Mouse (Mus musculus) liver, embryonic 12.5 days (tissue): Measurements from ENCODE around the gene Ift27. TPM values are rescaled to one million over a fixed set of nuclear protein-coding genes. Genes with fewer than 3 reads are reported as not detected.

ENCODE experiments used
- ATAC-seq: fragments of 200-750 bp; cut with Nextera tagmentation; 2 replicates; pipeline ENCODE4 v1.8.0; 2017; ENCODE audit warnings: moderate number of reproducible peaks, mild to moderate bottlenecking, moderate library complexity
- H3K27ac ChIP-seq: fragments of 300-500 bp; sonication (generic); 2 replicates; pipeline ENCODE4 v1.5.1; 2016; ENCODE audit warnings: mild to moderate bottlenecking
- H3K27me3 ChIP-seq: fragments of 300-500 bp; sonication (generic); replicated peaks from 2 replicates; pipeline ENCODE4 v1.6.1; 2016; ENCODE audit warnings: mild to moderate bottlenecking, moderate library complexity
- H3K36me3 ChIP-seq: fragments of 300-500 bp; sonication (generic); 2 replicates; pipeline ENCODE4 v1.6.1; 2016; ENCODE audit warnings: mild to moderate bottlenecking, moderate library complexity
- H3K4me1 ChIP-seq: fragments of 300-500 bp; sonication (generic); 2 replicates; pipeline ENCODE4 v1.6.1; 2016
- H3K4me2 ChIP-seq: fragments of 300-500 bp; sonication (generic); 2 replicates; pipeline ENCODE4 v1.6.1; 2016; ENCODE audit warnings: mild to moderate bottlenecking, moderate library complexity
- H3K4me3 ChIP-seq: fragments of 300-500 bp; sonication (generic); 2 replicates; pipeline ENCODE4 v1.5.1; 2016; ENCODE audit warnings: mild to moderate bottlenecking, moderate library complexity
- H3K9ac ChIP-seq: fragments of 300-500 bp; sonication (generic); 2 replicates; pipeline ENCODE4 v1.6.1; 2016; ENCODE audit warnings: mild to moderate bottlenecking, moderate library complexity
- H3K9me3 ChIP-seq: fragments of 300-500 bp; sonication (generic); replicated peaks from 2 replicates; pipeline ENCODE4 v1.6.1; 2016; ENCODE audit warnings: mild to moderate bottlenecking, moderate library complexity
- WGBS: fragments of 180-500 bp; shearing (Covaris S2); methylation state at CpG from one replicate; pipeline ENCODE4 v1.1.7; 2016; ENCODE audit not compliant: insufficient replicate concordance; 5-methylcytosine and 5-hydroxymethylcytosine counted together
- polyA plus RNA-seq: library from polyadenylated mRNA; unstranded; fragments of >200 nt; fragmentation: Nextera tagmentation; extraction: Ambion mirVana; gene quantifications from 2 replicates; pipeline ENCODE4 v1.2.1, GENCODE M21; 2016

Ift27 gene
- polyA plus RNA-seq, 1 experiment from 2014 or later, result 46.9 TPM

DNA sequence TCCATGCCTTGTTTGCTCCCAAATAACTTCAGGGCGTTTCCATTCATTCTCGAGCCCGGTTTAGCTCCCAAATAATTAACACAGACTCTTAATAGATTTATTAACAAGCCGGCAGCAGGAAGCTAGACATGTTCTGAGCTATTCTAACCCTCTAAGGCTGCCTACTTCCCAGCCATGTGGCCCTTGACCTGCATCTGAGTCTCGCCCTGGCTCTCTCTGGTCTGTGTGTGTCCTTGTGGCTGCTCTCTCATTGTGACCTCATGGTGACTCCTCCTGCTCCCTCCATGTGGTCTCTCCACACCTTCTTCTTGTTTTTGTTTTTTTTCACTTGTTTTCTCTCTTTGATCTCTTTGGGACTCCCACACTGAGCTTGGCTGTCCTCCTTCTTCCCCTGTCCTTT is 13.0 kb upstream of the Ift27 start:
- Histone ChIP-seq H3K27ac (no peak overlapping the region), H3K9ac (no peak overlapping the region), H3K36me3 (no peaks in the 10 kb centered on the region), H3K4me1 (no peaks in the 10 kb centered on the region), H3K27me3 (peaks cover 25% of the 10 kb centered on the region), H3K4me3 (no peak overlapping the region), H3K9me3 (no peaks in the 10 kb centered on the region), H3K4me2 (no peak overlapping the region)
- WGBS, result 53% methylated on average over 5 of the region's 5 CpGs
- no peak for ATAC-seq

DNA sequence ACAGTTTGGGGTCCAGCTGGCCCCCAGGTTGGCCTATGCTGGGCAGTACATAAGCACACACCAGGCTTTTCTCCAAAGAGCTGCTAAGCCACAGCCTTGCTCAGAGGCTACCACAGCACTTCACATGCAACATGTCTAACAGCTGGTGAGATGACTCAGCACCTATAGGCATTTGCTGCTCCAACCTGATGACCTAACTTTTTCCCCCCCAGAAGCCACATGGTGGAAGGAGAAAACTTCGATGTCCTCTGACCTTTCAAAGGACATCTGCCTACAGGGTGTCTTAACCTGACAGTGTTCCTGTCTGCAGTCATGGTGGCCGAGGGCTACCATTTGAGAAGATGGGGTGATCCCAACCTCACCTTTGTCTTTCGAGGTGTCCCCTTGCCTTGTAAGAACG is 11.7 kb upstream of the Ift27 start:
- WGBS, result 66% methylated on average over 4 of the region's 4 CpGs
- no peak for ATAC-seq
- Histone ChIP-seq H3K9ac (no peak overlapping the region), H3K9me3 (no peaks in the 10 kb centered on the region), H3K4me1 (no peaks in the 10 kb centered on the region), H3K4me2 (no peak overlapping the region), H3K4me3 (no peak overlapping the region), H3K27ac (no peak overlapping the region), H3K27me3 (peaks cover 38% of the 10 kb centered on the region), H3K36me3 (no peaks in the 10 kb centered on the region)

DNA sequence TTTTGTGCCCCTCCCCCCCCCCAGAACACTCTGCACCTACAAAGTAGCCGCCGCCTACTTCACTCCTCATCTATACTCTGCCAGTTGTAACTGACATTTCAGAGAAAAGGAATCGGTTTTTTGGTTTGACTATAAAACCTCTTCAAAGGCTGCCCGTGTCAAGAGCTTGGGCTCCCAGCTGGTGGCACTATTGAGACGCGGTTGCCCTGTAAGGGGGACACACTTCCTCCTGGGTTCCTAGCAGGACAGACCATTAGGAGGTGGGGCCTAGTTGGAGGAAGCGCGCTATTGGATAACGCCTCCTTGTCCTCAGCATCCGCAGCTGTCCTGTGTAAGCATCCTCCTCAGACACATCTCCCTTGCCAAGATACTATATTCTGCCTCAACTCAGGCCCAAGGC is 10.9 kb upstream of the Ift27 start:
- no peak overlapping the region for H3K27ac ChIP-seq
- no peak overlapping the region for H3K4me2 ChIP-seq
- H3K4me3 ChIP-seq, result no peak overlapping the region
- no peak overlapping the region for H3K9ac ChIP-seq
- 3% methylated on average over 10 of the region's 10 CpGs for WGBS
- H3K36me3 ChIP-seq, result no peaks in the 10 kb centered on the region
- peaks cover 42% of the 10 kb centered on the region for H3K27me3 ChIP-seq
- H3K4me1 ChIP-seq, result no peaks in the 10 kb centered on the region
- no peak for ATAC-seq
- no peaks in the 10 kb centered on the region for H3K9me3 ChIP-seq

DNA sequence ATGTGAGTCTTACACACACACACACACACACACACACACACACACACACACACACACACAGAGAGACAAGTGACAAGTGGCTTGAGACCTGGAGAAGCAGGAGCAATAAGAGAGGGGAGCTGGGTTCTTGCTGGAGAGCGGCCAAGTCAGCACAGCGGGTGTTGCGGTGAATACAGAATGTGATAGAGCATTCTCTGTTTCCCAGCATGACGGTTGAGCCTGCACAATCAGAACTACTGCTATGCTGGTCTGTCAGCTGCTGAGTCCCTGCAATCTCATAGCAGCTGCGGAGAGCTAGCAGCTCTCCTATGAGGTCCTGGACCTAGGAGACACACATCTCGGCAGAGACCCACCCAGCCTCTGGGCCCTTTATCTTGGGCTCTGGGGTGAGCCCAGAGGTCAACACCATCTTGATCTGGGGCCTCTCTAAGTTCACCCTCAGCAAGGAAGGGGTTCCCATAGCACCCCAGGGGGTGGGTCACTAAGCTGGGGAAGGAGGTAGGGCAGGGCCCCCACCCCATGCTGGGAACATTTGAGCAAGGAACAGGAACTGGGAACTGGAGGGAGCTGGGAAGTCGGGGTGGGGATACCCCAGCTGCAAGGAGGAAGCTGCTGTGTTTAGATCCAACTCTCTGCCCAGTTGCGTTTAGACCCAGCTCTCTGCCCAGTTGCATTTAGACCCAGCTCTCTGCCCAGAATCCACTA is 7.9 kb upstream of the Ift27 start:
- H3K27me3 ChIP-seq, result peaks cover 51% of the 10 kb centered on the region
- no peak overlapping the region for H3K4me3 ChIP-seq
- 42% methylated on average over 8 of the region's 8 CpGs for WGBS
- H3K9me3 ChIP-seq, result no peaks in the 10 kb centered on the region
- H3K9ac ChIP-seq, result no peak overlapping the region
- H3K27ac ChIP-seq, result no peak overlapping the region
- H3K36me3 ChIP-seq, result no peaks in the 10 kb centered on the region
- no peak overlapping the region for H3K4me2 ChIP-seq
- no peak for ATAC-seq
- H3K4me1 ChIP-seq, result no peaks in the 10 kb centered on the region

DNA sequence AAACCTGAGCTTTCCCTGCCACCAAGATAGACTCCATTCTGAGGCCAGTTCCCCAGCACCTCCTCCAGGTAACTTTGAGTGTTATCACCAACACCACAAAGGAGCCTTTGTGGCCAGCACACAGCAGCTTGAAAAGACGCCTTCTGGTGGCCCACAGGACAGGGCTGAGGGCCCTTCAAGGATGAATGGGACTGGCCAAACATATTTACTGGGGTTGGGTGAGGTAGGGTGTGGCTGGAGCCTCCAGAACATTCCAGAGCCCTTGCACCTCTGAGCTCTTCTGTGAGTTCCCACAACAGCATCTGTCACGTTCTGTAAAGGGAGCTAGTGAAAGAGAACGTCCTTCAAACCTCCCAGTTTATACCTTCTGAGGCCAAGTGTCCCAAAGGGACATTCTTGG is 5.9 kb upstream of the Ift27 start:
- peaks cover 11% of the 10 kb centered on the region for H3K4me1 ChIP-seq
- H3K27ac ChIP-seq, result no peak overlapping the region
- no peak overlapping the region for H3K4me2 ChIP-seq
- no peak overlapping the region for H3K9ac ChIP-seq
- WGBS, result 59% methylated on average over 3 of the region's 3 CpGs
- H3K4me3 ChIP-seq, result no peak overlapping the region
- H3K9me3 ChIP-seq, result no peaks in the 10 kb centered on the region
- no peak for ATAC-seq
- no peaks in the 10 kb centered on the region for H3K36me3 ChIP-seq
- H3K27me3 ChIP-seq, result peaks cover 51% of the 10 kb centered on the region

DNA sequence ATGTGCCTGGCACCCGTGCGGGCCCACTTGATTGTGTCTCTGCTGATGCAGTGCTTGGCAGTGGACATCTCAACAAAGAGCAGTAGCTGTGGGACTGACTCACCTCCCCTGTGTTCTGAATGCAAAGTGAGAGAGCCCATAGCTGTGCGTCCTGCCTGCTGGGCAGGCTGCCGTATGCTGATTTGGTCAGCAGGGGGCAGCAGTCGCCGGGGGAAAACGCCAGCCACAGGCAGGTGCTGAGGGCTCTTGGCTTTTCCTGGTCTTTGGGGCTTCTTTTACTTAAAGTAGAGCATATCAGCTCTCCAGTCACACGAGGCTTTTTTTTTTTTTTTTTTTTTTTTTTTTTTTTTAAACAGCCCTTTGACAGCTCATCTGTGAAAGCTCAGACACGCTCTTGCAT is 4.5 kb upstream of the Ift27 start:
- peaks cover 41% of the 10 kb centered on the region for H3K27me3 ChIP-seq
- H3K4me1 ChIP-seq, result peaks cover 18% of the 10 kb centered on the region
- 5% methylated on average over 9 of the region's 9 CpGs for WGBS
- no peaks in the 10 kb centered on the region for H3K9me3 ChIP-seq
- no peak overlapping the region for H3K4me3 ChIP-seq
- H3K27ac ChIP-seq, result no peak overlapping the region
- no peaks in the 10 kb centered on the region for H3K36me3 ChIP-seq
- ATAC-seq, result no peak
- H3K9ac ChIP-seq, result no peak overlapping the region
- no peak overlapping the region for H3K4me2 ChIP-seq

DNA sequence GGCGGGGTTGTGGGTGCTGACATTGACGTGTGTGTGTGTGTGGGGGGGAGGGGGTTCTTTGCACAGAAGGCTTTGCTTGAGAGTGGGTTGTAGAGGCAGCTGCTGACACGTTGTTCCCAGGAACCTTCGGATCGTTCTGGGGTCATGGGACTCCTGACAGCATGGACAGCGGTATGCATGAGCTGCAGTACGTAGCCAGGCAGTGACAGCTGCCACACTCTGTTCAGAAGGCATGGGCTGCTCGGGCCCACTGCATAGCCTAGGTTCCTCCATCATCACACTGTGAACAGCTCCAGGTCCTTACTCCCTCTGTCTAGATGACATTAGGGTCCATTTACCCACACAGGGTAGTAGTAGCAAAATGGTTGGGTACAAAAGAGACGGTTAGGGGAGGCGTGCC is 3.4 kb upstream of the Ift27 start:
- no peak overlapping the region for H3K27ac ChIP-seq
- H3K4me1 ChIP-seq, result peaks cover 30% of the 10 kb centered on the region
- no peak for ATAC-seq
- no peak overlapping the region for H3K9ac ChIP-seq
- no peaks in the 10 kb centered on the region for H3K36me3 ChIP-seq
- 51% methylated on average over 10 of the region's 10 CpGs for WGBS
- no peaks in the 10 kb centered on the region for H3K9me3 ChIP-seq
- no peak overlapping the region for H3K4me2 ChIP-seq
- H3K27me3 ChIP-seq, result peaks cover 30% of the 10 kb centered on the region
- no peak overlapping the region for H3K4me3 ChIP-seq

DNA sequence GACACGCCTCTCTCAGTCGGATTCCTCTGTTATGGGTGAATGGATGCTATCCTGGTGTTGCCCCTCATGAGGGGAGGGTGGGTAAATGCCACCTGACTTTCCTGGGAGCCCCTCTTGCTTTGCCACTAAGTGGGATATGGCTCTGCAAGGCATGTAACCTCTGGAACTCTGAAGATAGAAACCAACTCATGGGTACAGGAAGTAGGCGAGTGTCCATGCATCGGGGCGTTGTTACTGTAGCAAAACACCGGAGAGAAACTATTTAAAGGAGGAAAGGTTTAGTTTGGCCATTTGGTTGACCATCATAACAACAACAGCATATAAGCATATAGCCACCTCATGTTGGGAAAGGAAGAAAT is 959 bp upstream of the Ift27 start:
- peaks cover 9% of the 10 kb centered on the region for H3K27me3 ChIP-seq
- H3K4me1 ChIP-seq, result peaks cover 36% of the 10 kb centered on the region
- H3K36me3 ChIP-seq, result no peaks in the 10 kb centered on the region
- peak overlapping the region; percentile 78 for H3K4me3 ChIP-seq
- H3K9ac ChIP-seq, result peak overlapping the region; percentile 57; the same call in 1 of the 2 replicates
- ATAC-seq, result no peak
- H3K27ac ChIP-seq, result peak overlapping the region; percentile 42; the same call in 1 of the 2 replicates
- WGBS, result 72% methylated on average over 6 of the region's 6 CpGs
- no peaks in the 10 kb centered on the region for H3K9me3 ChIP-seq
- H3K4me2 ChIP-seq, result peak overlapping the region; percentile 98

DNA sequence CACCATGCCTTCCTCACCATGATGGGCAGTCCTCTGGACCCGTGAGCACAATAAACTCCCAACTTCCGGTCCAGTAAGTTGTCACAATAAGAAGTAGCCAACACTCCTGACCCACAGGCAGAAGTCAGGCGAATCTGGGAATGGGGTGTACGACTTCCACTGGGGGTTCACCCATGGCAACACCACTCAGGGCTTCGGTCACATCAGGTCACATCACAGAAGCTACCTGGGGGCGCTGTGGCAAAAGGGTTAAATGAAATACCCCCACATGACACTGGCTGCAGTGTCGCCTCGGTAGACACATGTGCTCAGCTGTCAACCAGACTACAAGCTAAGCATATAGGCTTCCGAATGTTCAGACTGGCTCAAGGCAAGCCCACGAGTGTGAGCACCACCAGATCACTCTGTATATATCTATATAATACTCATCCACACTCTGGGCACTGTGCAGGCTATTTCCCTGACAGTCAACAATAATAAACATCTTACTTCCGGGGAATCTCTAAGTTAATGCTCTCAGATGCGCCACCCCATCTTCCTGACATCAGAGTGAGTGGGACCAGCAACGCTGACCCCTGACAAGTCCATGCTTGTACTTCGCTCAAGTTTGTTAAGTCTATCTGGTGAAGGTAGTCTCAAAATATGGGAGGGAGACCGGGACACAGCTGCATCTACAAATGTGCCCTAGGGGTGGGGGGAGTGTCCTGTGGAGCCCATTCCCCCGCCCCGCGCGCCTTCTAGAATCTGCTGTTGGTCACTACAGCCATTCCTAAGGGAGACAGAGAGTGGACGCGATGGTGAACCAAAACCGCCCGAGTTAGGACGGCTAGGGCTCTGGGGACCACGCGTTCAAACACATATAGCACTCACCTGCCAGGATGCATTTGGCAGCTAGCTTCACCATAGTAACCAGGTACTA is 749 bp downstream of the Ift27 start:
- Histone ChIP-seq H3K9me3 (no peaks in the 10 kb centered on the region), H3K4me2 (peak overlapping the region; percentile 98), H3K27ac (peak overlapping the region; percentile 51), H3K9ac (peak overlapping the region; percentile 81), H3K27me3 (peaks cover 5% of the 10 kb centered on the region), H3K4me3 (peak overlapping the region; percentile 78), H3K36me3 (no peaks in the 10 kb centered on the region), H3K4me1 (peaks cover 36% of the 10 kb centered on the region)
- 24% methylated on average over 26 of the region's 26 CpGs for WGBS
- ATAC-seq, result no peak

DNA sequence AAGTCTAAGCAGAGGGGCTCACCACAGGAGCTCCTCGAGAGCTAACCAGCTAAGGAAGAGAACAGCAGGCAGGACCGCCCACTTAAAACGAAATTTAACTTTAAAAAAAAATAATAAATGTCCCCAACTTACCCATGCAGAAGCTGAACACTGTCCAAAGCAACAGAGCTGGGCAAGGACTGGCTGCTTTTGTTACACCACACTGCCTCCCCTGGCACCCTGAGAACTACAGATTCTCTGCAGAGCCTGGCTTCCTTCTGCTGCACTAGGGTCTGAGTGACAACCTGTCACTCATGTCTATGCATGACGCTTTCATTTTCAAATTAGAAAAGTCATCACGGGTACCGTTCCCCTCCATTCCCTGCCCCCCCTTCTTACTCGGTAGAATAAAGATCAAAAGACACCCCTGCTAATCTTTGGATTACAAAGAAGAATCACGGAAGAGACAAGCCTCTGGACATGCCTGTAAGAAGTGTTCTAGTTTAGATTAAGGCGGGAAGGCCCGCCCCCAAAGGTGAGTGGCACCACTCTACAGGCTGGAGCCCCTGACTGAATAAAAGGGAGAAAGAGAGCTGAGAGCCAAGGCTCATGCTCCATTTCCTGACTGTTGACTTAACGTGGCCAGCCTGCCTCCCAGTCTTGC is 1.5 kb downstream of the Ift27 start:
- peak overlapping the region; percentile 81; the same call in 1 of the 2 replicates for H3K9ac ChIP-seq
- peak overlapping the region; percentile 78 for H3K4me3 ChIP-seq
- peak overlapping the region; percentile 98 for H3K4me2 ChIP-seq

DNA sequence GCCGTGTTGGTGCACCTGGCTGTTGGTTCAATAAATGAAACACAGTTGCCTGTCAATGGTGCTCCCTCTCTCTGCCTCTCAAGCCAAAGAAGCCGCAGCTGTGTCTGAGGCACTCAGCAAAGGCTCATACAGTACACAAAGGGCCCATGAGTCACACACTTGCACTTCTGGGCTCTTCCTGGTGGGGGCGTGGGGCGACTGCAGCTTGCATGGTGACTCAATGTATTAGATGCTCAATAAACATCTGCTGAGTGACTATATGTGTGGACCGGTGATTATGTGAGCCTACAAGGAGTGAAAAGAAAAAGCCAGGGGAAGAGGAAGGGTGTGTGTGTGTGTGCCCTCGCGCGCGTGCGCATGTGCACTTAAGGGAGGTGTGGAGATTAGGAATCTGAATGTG is 2.3 kb downstream of the Ift27 start:
- WGBS, result 83% methylated on average over 10 of the region's 10 CpGs
- Histone ChIP-seq H3K27ac (no peak overlapping the region), H3K36me3 (no peaks in the 10 kb centered on the region), H3K4me2 (0 out of 2 replicates have a peak overlapping the region, but pooled peaks have one; percentile 98), H3K9ac (no peak overlapping the region), H3K9me3 (no peaks in the 10 kb centered on the region), H3K4me1 (peaks cover 36% of the 10 kb centered on the region), H3K4me3 (no peak overlapping the region), H3K27me3 (no peaks in the 10 kb centered on the region)
- ATAC-seq, result no peak

More for the DNA sequence above, 1.5 kb downstream of the Ift27 start:
- Histone ChIP-seq H3K36me3 (no peaks in the 10 kb centered on the region), H3K9me3 (no peaks in the 10 kb centered on the region), H3K27me3 (peaks cover 3% of the 10 kb centered on the region), H3K4me1 (peaks cover 36% of the 10 kb centered on the region), H3K27ac (no peak overlapping the region)
- no peak for ATAC-seq
- 65% methylated on average over 11 of the region's 11 CpGs for WGBS

DNA sequence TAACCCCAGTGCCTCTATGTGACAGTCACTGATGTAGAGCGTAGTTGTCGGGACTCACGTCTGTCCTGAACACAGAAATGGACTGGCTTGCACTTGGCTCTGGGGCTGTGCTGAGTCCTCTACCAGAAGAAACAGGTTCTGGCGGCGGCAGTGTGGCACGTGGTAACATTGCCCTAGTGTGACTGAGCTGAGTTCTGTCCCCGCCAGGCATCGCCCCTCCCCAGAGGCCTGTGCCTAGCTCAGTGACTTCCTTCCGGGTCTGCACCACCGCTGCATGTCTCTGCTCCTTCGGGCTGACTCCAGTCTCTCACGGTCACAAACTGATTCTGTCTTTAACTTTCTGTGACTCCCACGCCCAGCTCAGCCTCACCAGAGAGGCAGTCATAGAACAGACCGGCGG is 3.2 kb downstream of the Ift27 start:
- no peaks in the 10 kb centered on the region for H3K36me3 ChIP-seq
- no peak for ATAC-seq
- no peaks in the 10 kb centered on the region for H3K27me3 ChIP-seq
- no peaks in the 10 kb centered on the region for H3K9me3 ChIP-seq
- 81% methylated on average over 15 of the region's 15 CpGs for WGBS
- no peak overlapping the region for H3K4me3 ChIP-seq
- H3K9ac ChIP-seq, result no peak overlapping the region
- H3K4me1 ChIP-seq, result peaks cover 35% of the 10 kb centered on the region
- no peak overlapping the region for H3K4me2 ChIP-seq
- H3K27ac ChIP-seq, result no peak overlapping the region
